Mouse (Mus musculus): ENCODE measurements around the gene Habp4.

DNA sequence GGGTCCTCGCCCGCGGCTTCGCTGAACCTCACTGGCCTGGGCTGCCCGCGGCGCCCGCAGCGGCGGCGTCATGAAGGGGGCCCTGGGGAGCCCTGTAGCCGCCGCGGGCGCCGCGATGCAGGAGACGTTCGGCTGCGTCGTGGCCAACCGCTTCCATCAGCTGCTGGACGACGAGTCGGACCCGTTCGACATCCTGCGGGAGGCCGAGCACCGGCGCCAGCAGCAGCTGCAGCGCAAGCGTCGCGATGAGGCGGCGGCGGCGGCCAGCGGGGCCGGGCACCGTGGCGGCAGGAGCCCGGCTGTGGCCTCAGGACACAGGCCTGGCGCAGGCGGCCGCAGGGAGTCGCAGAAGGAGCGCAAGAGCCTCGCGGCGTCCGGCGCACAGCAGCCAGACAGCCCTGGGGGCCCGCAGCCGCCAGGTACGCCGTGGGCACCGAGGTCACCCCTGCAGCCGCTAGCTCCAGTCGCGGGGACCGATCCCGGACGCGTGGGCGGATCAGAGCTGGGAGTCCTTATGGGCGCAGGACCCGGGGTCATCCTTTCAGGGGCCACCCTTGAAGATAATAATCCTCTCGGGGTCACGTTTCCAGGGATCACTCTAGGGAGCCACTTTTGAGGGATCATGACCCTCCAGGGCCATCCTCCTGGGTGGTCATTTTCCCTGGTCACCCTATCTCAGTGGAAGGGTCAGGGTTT lies 440 bp downstream of the Habp4 start:
- TF ChIP-seq CTCF (conservative IDR thresholded peaks at IDR 0.05; ENCODE audit: low read length) = no peak
- TF ChIP-seq NANOG (IDR thresholded peaks at IDR 0.05; ENCODE audit: borderline replicate concordance, low read length) = no peak

Data from E14TG2a.4 (cell line).